Mouse (Mus musculus): ENCODE data around the gene Tmem151a. TPM values are rescaled to one million over a fixed set of nuclear protein-coding genes. Genes with fewer than 3 reads are reported as not detected.

The Tmem151a gene
- polyA plus RNA-seq, 1 experiment from 2014 or later, result 2.2 TPM

GRCm38 (mm10) chr19:5113783-5114182 lies 28.5 kb upstream of the Tmem151a start:
- no peak overlapping the region for H3K9ac ChIP-seq (ENCODE audit: low read length)
- H3K9me3 ChIP-seq (ENCODE audit: control insufficient read depth, low read length), result no peaks in the 10 kb centered on the region
- no peaks in the 10 kb centered on the region for H3K27me3 ChIP-seq (ENCODE audit: control insufficient read depth, insufficient read depth, low read length)
- H3K36me3 ChIP-seq (ENCODE audit: control insufficient read depth, insufficient read depth, low read length), result peaks cover 10% of the 10 kb centered on the region; the same call in 1 of the 2 replicates
- H3K4me2 ChIP-seq (ENCODE audit: low read depth, severe bottlenecking), result no peak overlapping the region
- no peak overlapping the region for H3K27ac ChIP-seq (replicated peaks; ENCODE audit: low read depth, low read length)
- DNase-seq (ENCODE audit: low spot score) (no peak), ATAC-seq (ENCODE audit: insufficient number of reproducible peaks, low FRiP score, low TSS enrichment, low read depth) (no peak)
- H3K4me1 ChIP-seq (ENCODE audit: control insufficient read depth, insufficient read depth, low read length), result peaks cover 5% of the 10 kb centered on the region
- no peak overlapping the region for H3K4me3 ChIP-seq (ENCODE audit: low read depth, low read length)
- WGBS, result 95% methylated on average over 7 of the region's 7 CpGs

DNA sequence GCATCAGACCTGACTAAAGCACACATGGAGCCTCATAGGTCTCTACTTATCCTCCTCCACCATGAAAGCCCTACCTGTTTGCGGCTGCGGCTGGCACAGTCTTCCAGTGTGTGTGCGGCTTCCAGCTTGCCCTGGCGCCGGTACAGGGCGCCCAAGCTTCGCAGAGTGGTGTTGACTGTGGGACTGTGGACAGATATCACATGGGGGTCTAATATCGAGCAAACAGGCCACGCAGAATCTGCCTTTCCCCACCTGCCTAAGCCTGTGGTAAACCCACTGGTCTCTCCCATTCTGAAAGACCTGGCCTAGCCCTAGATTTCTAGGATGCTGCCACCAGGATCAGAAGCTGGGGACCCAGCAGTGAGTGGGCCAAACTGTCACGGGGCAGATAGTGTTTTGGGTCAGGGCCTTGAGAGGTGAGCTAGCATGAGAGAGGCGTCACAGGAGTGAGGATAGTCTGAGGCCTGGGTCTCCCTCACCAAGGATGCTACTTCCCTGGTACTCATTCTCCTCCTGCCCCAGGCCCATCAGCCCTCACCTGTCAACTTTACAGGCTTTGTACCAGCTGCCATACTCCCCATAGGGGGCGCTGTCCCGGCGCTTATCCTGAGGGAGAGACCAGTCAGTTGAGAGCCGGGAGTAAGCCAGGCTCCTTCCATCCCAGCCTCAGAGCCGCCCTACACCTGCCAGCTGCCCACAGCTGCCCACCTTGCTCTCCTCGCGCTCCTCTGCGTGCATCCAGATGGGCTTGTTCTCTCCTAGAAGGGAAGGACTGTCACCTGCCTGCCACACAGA lies 24.5 kb upstream of the Tmem151a start:
- Histone ChIP-seq H3K9ac (ENCODE audit: low read length) (no peak overlapping the region), H3K27me3 (ENCODE audit: control insufficient read depth, insufficient read depth, low read length) (no peaks in the 10 kb centered on the region), H3K36me3 (ENCODE audit: control insufficient read depth, insufficient read depth, low read length) (peaks cover 12% of the 10 kb centered on the region; the same call in 1 of the 2 replicates), H3K4me2 (ENCODE audit: low read depth, severe bottlenecking) (no peak overlapping the region), H3K4me3 (ENCODE audit: low read depth, low read length) (no peak overlapping the region), H3K9me3 (ENCODE audit: control insufficient read depth, low read length) (no peaks in the 10 kb centered on the region), H3K4me1 (ENCODE audit: control insufficient read depth, insufficient read depth, low read length) (peaks cover 6% of the 10 kb centered on the region; the same call in 1 of the 2 replicates), H3K27ac (replicated peaks; ENCODE audit: low read depth, low read length) (no peak overlapping the region)
- DNase-seq (ENCODE audit: low spot score), result no peak
- no peak for ATAC-seq (ENCODE audit: insufficient number of reproducible peaks, low FRiP score, low TSS enrichment, low read depth)
- 81% methylated on average over 19 of the region's 19 CpGs for WGBS

GRCm38 (mm10) chr19:5108702-5109101 lies 23.4 kb upstream of the Tmem151a start:
- no peaks in the 10 kb centered on the region for H3K9me3 ChIP-seq (ENCODE audit: control insufficient read depth, low read length)
- no peak overlapping the region for H3K9ac ChIP-seq (ENCODE audit: low read length)
- no peak overlapping the region for H3K4me2 ChIP-seq (ENCODE audit: low read depth, severe bottlenecking)
- H3K4me1 ChIP-seq (ENCODE audit: control insufficient read depth, insufficient read depth, low read length), result peaks cover 6% of the 10 kb centered on the region; the same call in 1 of the 2 replicates
- peaks cover 20% of the 10 kb centered on the region; the same call in 1 of the 2 replicates for H3K36me3 ChIP-seq (ENCODE audit: control insufficient read depth, insufficient read depth, low read length)
- ATAC-seq (ENCODE audit: insufficient number of reproducible peaks, low FRiP score, low TSS enrichment, low read depth) (no peak), DNase-seq (ENCODE audit: low spot score) (no peak)
- 75% methylated on average over 4 of the region's 4 CpGs for WGBS
- no peak overlapping the region for H3K4me3 ChIP-seq (ENCODE audit: low read depth, low read length)
- H3K27ac ChIP-seq (replicated peaks; ENCODE audit: low read depth, low read length), result no peak overlapping the region; the same call in 1 of the 2 replicates
- H3K27me3 ChIP-seq (ENCODE audit: control insufficient read depth, insufficient read depth, low read length), result no peaks in the 10 kb centered on the region

- no peaks in the 10 kb centered on the region for H3K27me3 ChIP-seq (ENCODE audit: control insufficient read depth, insufficient read depth, low read length)
- H3K4me2 ChIP-seq (ENCODE audit: low read depth, severe bottlenecking), result no peak overlapping the region
- H3K4me3 ChIP-seq (ENCODE audit: low read depth, low read length), result no peak overlapping the region
- DNase-seq (ENCODE audit: low spot score) (no peak), ATAC-seq (ENCODE audit: insufficient number of reproducible peaks, low FRiP score, low TSS enrichment, low read depth) (0 out of 2 replicates have a peak, but pooled peaks have one; percentile 1)
- WGBS, result 38% methylated on average over 5 of the region's 5 CpGs
- no peak overlapping the region for H3K9ac ChIP-seq (ENCODE audit: low read length)
- H3K4me1 ChIP-seq (ENCODE audit: control insufficient read depth, insufficient read depth, low read length), result peaks cover 6% of the 10 kb centered on the region; the same call in 1 of the 2 replicates
- H3K27ac ChIP-seq (replicated peaks; ENCODE audit: low read depth, low read length), result no peak overlapping the region; the same call in 1 of the 2 replicates
- no peaks in the 10 kb centered on the region for H3K9me3 ChIP-seq (ENCODE audit: control insufficient read depth, low read length)
- peaks cover 19% of the 10 kb centered on the region; the same call in 1 of the 2 replicates for H3K36me3 ChIP-seq (ENCODE audit: control insufficient read depth, insufficient read depth, low read length)
These were observed 22.9 kb upstream of the Tmem151a start for GRCm38 (mm10) chr19:5108271-5108575.

GRCm38 (mm10) chr19:5107556-5108270 lies 22.4 kb upstream of the Tmem151a start:
- Histone ChIP-seq H3K4me2 (ENCODE audit: low read depth, severe bottlenecking) (no peak overlapping the region), H3K9ac (ENCODE audit: low read length) (no peak overlapping the region), H3K36me3 (ENCODE audit: control insufficient read depth, insufficient read depth, low read length) (peaks cover 19% of the 10 kb centered on the region; the same call in 1 of the 2 replicates), H3K9me3 (ENCODE audit: control insufficient read depth, low read length) (no peaks in the 10 kb centered on the region), H3K27me3 (ENCODE audit: control insufficient read depth, insufficient read depth, low read length) (no peaks in the 10 kb centered on the region), H3K4me1 (ENCODE audit: control insufficient read depth, insufficient read depth, low read length) (peaks cover 6% of the 10 kb centered on the region; the same call in 1 of the 2 replicates), H3K27ac (replicated peaks; ENCODE audit: low read depth, low read length) (no peak overlapping the region), H3K4me3 (ENCODE audit: low read depth, low read length) (no peak overlapping the region)
- 76% methylated on average over 18 of the region's 18 CpGs for WGBS
- DNase-seq (ENCODE audit: low spot score), result no peak
- ATAC-seq (ENCODE audit: insufficient number of reproducible peaks, low FRiP score, low TSS enrichment, low read depth), result peak; percentile 2; the same call in 1 of the 2 replicates

GRCm38 (mm10) chr19:5106731-5107191 lies 21.4 kb upstream of the Tmem151a start, which contains the start of gene Rab1b:
TSS of gene Rab1b (minus strand) at chr19:5107072.
- ATAC-seq (ENCODE audit: insufficient number of reproducible peaks, low FRiP score, low TSS enrichment, low read depth), result peak; percentile 93
- DNase-seq (ENCODE audit: low spot score), result peak; percentile 98
- under 1% methylated on average over 46 of the region's 46 CpGs for WGBS
- Histone ChIP-seq H3K27me3 (ENCODE audit: control insufficient read depth, insufficient read depth, low read length) (no peaks in the 10 kb centered on the region), H3K4me2 (ENCODE audit: low read depth, severe bottlenecking) (peak within 1 kb of the TSS; percentile 89), H3K4me3 (ENCODE audit: low read depth, low read length) (peak within 1 kb of the TSS; percentile 83), H3K27ac (replicated peaks; ENCODE audit: low read depth, low read length) (peak within 1 kb of the TSS; percentile 84), H3K9me3 (ENCODE audit: control insufficient read depth, low read length) (no peaks in the 10 kb centered on the region), H3K9ac (ENCODE audit: low read length) (peak within 1 kb of the TSS; percentile 89), H3K36me3 (ENCODE audit: control insufficient read depth, insufficient read depth, low read length) (peaks cover 26% of the 10 kb centered on the region; the same call in 1 of the 2 replicates), H3K4me1 (ENCODE audit: control insufficient read depth, insufficient read depth, low read length) (peaks cover 6% of the 10 kb centered on the region; the same call in 1 of the 2 replicates)

DNA sequence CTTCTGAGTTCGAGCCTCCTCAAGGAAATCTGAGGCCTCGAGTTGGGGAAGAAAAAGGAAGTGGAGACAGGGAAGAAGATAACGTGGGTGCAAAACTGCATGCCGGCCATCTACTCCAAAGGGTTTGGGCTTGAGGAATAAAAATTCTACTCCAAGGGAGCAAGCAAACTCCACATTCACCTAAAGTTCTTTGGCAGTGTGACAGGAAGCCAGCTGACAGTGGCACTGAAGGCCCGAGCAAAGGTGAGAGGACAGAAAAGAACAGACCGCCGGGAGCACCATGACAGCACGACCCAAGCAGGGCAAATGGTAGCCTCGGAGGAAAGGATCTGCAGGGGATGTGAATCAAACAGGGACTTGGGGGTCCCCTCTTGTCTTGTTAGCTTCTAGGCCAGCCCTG lies 20.7 kb upstream of the Tmem151a start:
- Histone ChIP-seq H3K36me3 (ENCODE audit: control insufficient read depth, insufficient read depth, low read length) (peaks cover 25% of the 10 kb centered on the region; the same call in 1 of the 2 replicates), H3K9ac (ENCODE audit: low read length) (peak overlapping the region; percentile 89), H3K27me3 (ENCODE audit: control insufficient read depth, insufficient read depth, low read length) (no peaks in the 10 kb centered on the region), H3K4me2 (ENCODE audit: low read depth, severe bottlenecking) (peak overlapping the region; percentile 89), H3K4me3 (ENCODE audit: low read depth, low read length) (peak overlapping the region; percentile 83), H3K4me1 (ENCODE audit: control insufficient read depth, insufficient read depth, low read length) (peaks cover 6% of the 10 kb centered on the region; the same call in 1 of the 2 replicates), H3K27ac (replicated peaks; ENCODE audit: low read depth, low read length) (peak overlapping the region; percentile 84), H3K9me3 (ENCODE audit: control insufficient read depth, low read length) (no peaks in the 10 kb centered on the region)
- no peak for ATAC-seq (ENCODE audit: insufficient number of reproducible peaks, low FRiP score, low TSS enrichment, low read depth)
- WGBS, result 16% methylated on average over 9 of the region's 9 CpGs
- DNase-seq (ENCODE audit: low spot score), result no peak

All from limb, embryonic 11.5 days (tissue).